Mouse (Mus musculus): ENCODE results near the gene Psen2. TPM values are rescaled to one million over a fixed set of nuclear protein-coding genes. Genes with fewer than 3 reads are reported as not detected.

Gene Psen2
- polyA plus RNA-seq, 1 experiment from 2014 or later: 18.5 TPM

- Histone ChIP-seq H3K9me3 (no peaks in the 10 kb centered on the region), H3K4me3 (no peak overlapping the region), H3K9ac (no peak overlapping the region), H3K4me1 (replicated peaks) (peaks cover 18% of the 10 kb centered on the region), H3K4me2 (no peak overlapping the region), H3K36me3 (no peaks in the 10 kb centered on the region), H3K27me3 (no peaks in the 10 kb centered on the region), H3K27ac (replicated peaks) (no peak overlapping the region)
- ATAC-seq (ENCODE audit: low FRiP score, low read depth): no peak
- 90% methylated on average over 7 of the region's 7 CpGs for WGBS
These were observed 33.3 kb downstream of the Psen2 start for GRCm38 (mm10) chr1:180229906-180230305.

GRCm38 (mm10) chr1:180228854-180229253 is 34.4 kb downstream of the Psen2 start:
- no peak for ATAC-seq (ENCODE audit: low FRiP score, low read depth)

GRCm38 (mm10) chr1:180226766-180227165 is 36.5 kb downstream of the Psen2 start:
- H3K9me3 ChIP-seq: no peaks in the 10 kb centered on the region
- peak overlapping the region; percentile 91; the same call in 1 of the 2 replicates for H3K4me2 ChIP-seq
- H3K27me3 ChIP-seq: no peaks in the 10 kb centered on the region
- no peak for ATAC-seq (ENCODE audit: low FRiP score, low read depth)
- 78% methylated on average over 3 of the region's 3 CpGs for WGBS
- H3K36me3 ChIP-seq: no peaks in the 10 kb centered on the region
- H3K27ac ChIP-seq (replicated peaks): peak overlapping the region; percentile 76; the same call in 1 of the 2 replicates
- H3K4me1 ChIP-seq (replicated peaks): peaks cover 18% of the 10 kb centered on the region
- H3K9ac ChIP-seq: no peak overlapping the region
- H3K4me3 ChIP-seq: no peak overlapping the region; the same call in 1 of the 2 replicates

More at GRCm38 (mm10) chr1:180228854-180229253, 34.4 kb downstream of the Psen2 start:
- no peak overlapping the region for H3K27ac ChIP-seq (replicated peaks)
- H3K4me3 ChIP-seq: no peak overlapping the region
- no peaks in the 10 kb centered on the region for H3K36me3 ChIP-seq
- WGBS: 86% methylated on average over 12 of the region's 12 CpGs
- no peak overlapping the region for H3K9ac ChIP-seq
- no peaks in the 10 kb centered on the region for H3K27me3 ChIP-seq
- H3K4me2 ChIP-seq: no peak overlapping the region
- peaks cover 18% of the 10 kb centered on the region for H3K4me1 ChIP-seq (replicated peaks)
- no peaks in the 10 kb centered on the region for H3K9me3 ChIP-seq

GRCm38 (mm10) chr1:180226221-180226713 is 37.0 kb downstream of the Psen2 start:
- Histone ChIP-seq H3K4me2 (peak overlapping the region; percentile 91), H3K9me3 (no peaks in the 10 kb centered on the region), H3K9ac (peak overlapping the region; percentile 30; the same call in 1 of the 2 replicates), H3K27ac (replicated peaks) (peak overlapping the region; percentile 76), H3K27me3 (no peaks in the 10 kb centered on the region), H3K4me3 (peak overlapping the region; percentile 39), H3K4me1 (replicated peaks) (peaks cover 18% of the 10 kb centered on the region), H3K36me3 (no peaks in the 10 kb centered on the region)
- peak; percentile 52 for ATAC-seq (ENCODE audit: low FRiP score, low read depth)
- WGBS: 16% methylated on average over 12 of the region's 12 CpGs

- H3K4me2 ChIP-seq: peak overlapping the region; percentile 91
- H3K9ac ChIP-seq: peak overlapping the region; percentile 30; the same call in 1 of the 2 replicates
- 16% methylated on average over 21 of the region's 21 CpGs for WGBS
- H3K4me1 ChIP-seq (replicated peaks): peaks cover 18% of the 10 kb centered on the region
- H3K36me3 ChIP-seq: no peaks in the 10 kb centered on the region
- ATAC-seq (ENCODE audit: low FRiP score, low read depth): peak; percentile 83
- peak overlapping the region; percentile 76 for H3K27ac ChIP-seq (replicated peaks)
- H3K9me3 ChIP-seq: no peaks in the 10 kb centered on the region
- peak overlapping the region; percentile 39 for H3K4me3 ChIP-seq
- no peaks in the 10 kb centered on the region for H3K27me3 ChIP-seq
These were observed 37.6 kb downstream of the Psen2 start for GRCm38 (mm10) chr1:180225500-180226220.

- Histone ChIP-seq H3K27ac (replicated peaks) (no peak overlapping the region), H3K27me3 (no peaks in the 10 kb centered on the region), H3K4me3 (no peak overlapping the region), H3K9ac (no peak overlapping the region), H3K4me1 (replicated peaks) (peaks cover 18% of the 10 kb centered on the region), H3K4me2 (no peak overlapping the region), H3K9me3 (no peaks in the 10 kb centered on the region), H3K36me3 (no peaks in the 10 kb centered on the region)
- ATAC-seq (ENCODE audit: low FRiP score, low read depth): no peak
- WGBS: 100% methylated on average over 1 of the region's 1 CpGs
These were observed 41.2 kb downstream of the Psen2 start for GRCm38 (mm10) chr1:180222007-180222406.

- H3K27ac ChIP-seq (replicated peaks): no peak overlapping the region
- 91% methylated on average over 19 of the region's 19 CpGs for WGBS
- H3K9ac ChIP-seq: no peak overlapping the region
- peaks cover 10% of the 10 kb centered on the region for H3K4me1 ChIP-seq (replicated peaks)
- no peaks in the 10 kb centered on the region for H3K27me3 ChIP-seq
- H3K9me3 ChIP-seq: no peaks in the 10 kb centered on the region
- H3K4me2 ChIP-seq: no peak overlapping the region
- no peak overlapping the region for H3K4me3 ChIP-seq
- ATAC-seq (ENCODE audit: low FRiP score, low read depth): no peak
- H3K36me3 ChIP-seq: no peaks in the 10 kb centered on the region
These were observed 42.3 kb downstream of the Psen2 start for GRCm38 (mm10) chr1:180220791-180221542.

GRCm38 (mm10) chr1:180216541-180217276 is 46.5 kb downstream of the Psen2 start:
- WGBS: 71% methylated on average over 5 of the region's 5 CpGs
- no peaks in the 10 kb centered on the region for H3K9me3 ChIP-seq

GRCm38 (mm10) chr1:180215044-180215443 is 48.2 kb downstream of the Psen2 start:
- Histone ChIP-seq H3K9ac (no peak overlapping the region), H3K4me3 (no peak overlapping the region), H3K36me3 (no peaks in the 10 kb centered on the region), H3K4me1 (replicated peaks) (no peaks in the 10 kb centered on the region), H3K27me3 (no peaks in the 10 kb centered on the region), H3K27ac (replicated peaks) (no peak overlapping the region), H3K4me2 (no peak overlapping the region), H3K9me3 (no peaks in the 10 kb centered on the region)
- 15% methylated on average over 4 of the region's 4 CpGs for WGBS
- 0 out of 2 replicates have a peak, but pooled peaks have one; percentile 48 for ATAC-seq (ENCODE audit: low FRiP score, low read depth)

More at GRCm38 (mm10) chr1:180216541-180217276, 46.5 kb downstream of the Psen2 start:
- ATAC-seq (ENCODE audit: low FRiP score, low read depth): no peak
- Histone ChIP-seq H3K4me1 (replicated peaks) (no peaks in the 10 kb centered on the region), H3K27ac (replicated peaks) (no peak overlapping the region), H3K4me2 (no peak overlapping the region), H3K36me3 (no peaks in the 10 kb centered on the region), H3K4me3 (no peak overlapping the region), H3K9ac (no peak overlapping the region), H3K27me3 (no peaks in the 10 kb centered on the region)

DNA sequence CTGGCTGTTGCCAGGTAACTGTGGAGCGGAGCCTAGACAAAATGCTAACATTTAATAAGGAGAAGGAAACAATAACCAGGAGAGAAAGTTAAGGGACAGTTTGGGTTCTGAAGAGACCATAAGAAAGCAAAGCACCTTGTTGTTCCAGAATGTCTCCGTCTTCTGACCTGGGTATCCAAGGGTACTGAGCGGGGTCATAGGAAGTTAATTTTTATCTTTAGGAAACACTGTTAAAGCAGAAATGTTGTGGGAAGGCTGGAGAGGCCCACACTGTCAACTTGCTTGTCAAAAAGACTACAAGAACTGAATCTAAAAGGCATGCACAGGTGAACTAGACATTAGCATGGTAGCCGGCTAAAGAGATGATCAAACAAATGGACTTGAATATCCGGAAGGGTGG is 50.3 kb downstream of the Psen2 start:
- ATAC-seq (ENCODE audit: low FRiP score, low read depth): no peak
- H3K9ac ChIP-seq: no peak overlapping the region
- WGBS: 95% methylated on average over 5 of the region's 5 CpGs

DNA sequence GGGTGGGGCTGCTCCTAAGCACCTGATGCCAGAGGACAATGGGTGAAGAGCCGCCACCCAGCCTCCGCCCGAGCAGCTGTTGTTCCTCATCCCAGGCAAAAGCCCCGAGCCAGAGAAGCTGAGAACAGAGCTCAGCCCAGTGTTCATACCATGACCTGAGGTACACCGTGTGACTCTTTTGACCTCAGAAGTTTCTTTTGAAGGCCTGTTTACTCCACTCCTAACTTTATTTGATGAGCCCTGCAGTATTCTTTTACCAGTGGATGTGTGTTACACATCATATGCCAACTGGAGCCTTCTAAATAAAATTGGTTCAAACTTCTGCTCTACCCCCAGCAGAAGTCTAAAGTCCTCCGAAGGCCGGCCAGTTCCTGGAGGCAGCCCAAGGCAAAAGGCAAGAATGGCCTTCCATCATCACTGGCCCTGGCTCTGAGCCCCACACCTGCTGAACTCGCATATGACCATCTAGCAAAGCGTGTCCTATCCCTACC is 52.4 kb downstream of the Psen2 start:
- Histone ChIP-seq H3K27ac (replicated peaks) (no peak overlapping the region), H3K9ac (no peak overlapping the region), H3K4me1 (replicated peaks) (no peaks in the 10 kb centered on the region), H3K4me2 (no peak overlapping the region), H3K9me3 (no peaks in the 10 kb centered on the region), H3K4me3 (no peak overlapping the region), H3K36me3 (no peaks in the 10 kb centered on the region), H3K27me3 (no peaks in the 10 kb centered on the region)
- ATAC-seq (ENCODE audit: low FRiP score, low read depth): no peak
- WGBS: 85% methylated on average over 9 of the region's 9 CpGs

More for the DNA sequence above, 50.3 kb downstream of the Psen2 start:
- Histone ChIP-seq H3K4me2 (no peak overlapping the region), H3K27me3 (no peaks in the 10 kb centered on the region), H3K4me1 (replicated peaks) (no peaks in the 10 kb centered on the region), H3K9me3 (no peaks in the 10 kb centered on the region), H3K4me3 (no peak overlapping the region), H3K36me3 (no peaks in the 10 kb centered on the region), H3K27ac (replicated peaks) (no peak overlapping the region)
